Mouse (Mus musculus): ENCODE results near the gene Tnfrsf8. TPM values are rescaled to one million over a fixed set of nuclear protein-coding genes. Genes with fewer than 3 reads are reported as not detected.
"Not testable (repeated sequence)": the region's sequence is repeated elsewhere in the genome, so short reads cannot be mapped to it uniquely, and the experiment has no call there.

Tnfrsf8 gene
- 1.3 and 4.3 TPM in 2 replicates for polyA plus RNA-seq (2015; fragmentation: Nextera tagmentation; extraction: Ambion mirVana)

GRCm38 (mm10) chr4:145314836-145315467 lies at the start of gene Tnfrsf8:
Gene Tnfrsf8, minus strand, starts transcription at chr4:145315164.
- H3K36me3 ChIP-seq (ENCODE audit: control insufficient read depth, insufficient read depth): no peaks in the 10 kb centered on the region
- H3K4me3 ChIP-seq (ENCODE audit: low read length): peak within 1 kb of the TSS; percentile 22; the same call in 1 of the 2 replicates
- peak; percentile 53 for ATAC-seq (replicated peaks; ENCODE audit: extremely low read depth, insufficient read depth, low FRiP score)
- H3K9me3 ChIP-seq (replicated peaks; ENCODE audit: control insufficient read depth, low read length): no peaks in the 10 kb centered on the region
- no peak within 1 kb of the TSS for H3K4me2 ChIP-seq (ENCODE audit: low read depth, low read length)
- WGBS: 3% methylated on average over 24 of the region's 24 CpGs
- H3K27me3 ChIP-seq (ENCODE audit: control insufficient read depth, insufficient read depth, low read length): peaks cover 19% of the 10 kb centered on the region
- H3K27ac ChIP-seq (ENCODE audit: low read length): no peak within 1 kb of the TSS
- no peak within 1 kb of the TSS for H3K9ac ChIP-seq (ENCODE audit: low read length)
- no peaks in the 10 kb centered on the region for H3K4me1 ChIP-seq (ENCODE audit: control insufficient read depth, insufficient read depth, low read length)

GRCm38 (mm10) chr4:145361635-145362034 lies 46.7 kb upstream of the Tnfrsf8 start:
- not testable (repeated sequence) for H3K9ac ChIP-seq (ENCODE audit: low read length); H3K9me3 ChIP-seq (replicated peaks; ENCODE audit: control insufficient read depth, low read length); H3K27me3 ChIP-seq (ENCODE audit: control insufficient read depth, insufficient read depth, low read length); H3K4me2 ChIP-seq (ENCODE audit: low read depth, low read length); H3K27ac ChIP-seq (ENCODE audit: low read length); H3K36me3 ChIP-seq (ENCODE audit: control insufficient read depth, insufficient read depth); H3K4me1 ChIP-seq (ENCODE audit: control insufficient read depth, insufficient read depth, low read length); H3K4me3 ChIP-seq (ENCODE audit: low read length); ATAC-seq (replicated peaks; ENCODE audit: extremely low read depth, insufficient read depth, low FRiP score)

- no peak overlapping the region for H3K9ac ChIP-seq (ENCODE audit: low read length)
- no peaks in the 10 kb centered on the region for H3K9me3 ChIP-seq (replicated peaks; ENCODE audit: control insufficient read depth, low read length)
- H3K36me3 ChIP-seq (ENCODE audit: control insufficient read depth, insufficient read depth): no peaks in the 10 kb centered on the region
- peak overlapping the region; percentile 5; the same call in 1 of the 2 replicates for H3K4me3 ChIP-seq (ENCODE audit: low read length)
- WGBS: 5% methylated on average over 12 of the region's 12 CpGs
- peak overlapping the region; percentile 41 for H3K4me2 ChIP-seq (ENCODE audit: low read depth, low read length)
- H3K27me3 ChIP-seq (ENCODE audit: control insufficient read depth, insufficient read depth, low read length): no peaks in the 10 kb centered on the region
- peak; percentile 37; the same call in 1 of the 2 replicates for ATAC-seq (replicated peaks; ENCODE audit: extremely low read depth, insufficient read depth, low FRiP score)
- no peak overlapping the region for H3K27ac ChIP-seq (ENCODE audit: low read length)
- H3K4me1 ChIP-seq (ENCODE audit: control insufficient read depth, insufficient read depth, low read length): no peaks in the 10 kb centered on the region
These were observed 46.1 kb upstream of the Tnfrsf8 start for GRCm38 (mm10) chr4:145361065-145361464.

GRCm38 (mm10) chr4:145360567-145360966 lies 45.6 kb upstream of the Tnfrsf8 start:
- WGBS: 47% methylated on average over 1 of the region's 1 CpGs
- no peaks in the 10 kb centered on the region for H3K9me3 ChIP-seq (replicated peaks; ENCODE audit: control insufficient read depth, low read length)
- no peaks in the 10 kb centered on the region for H3K4me1 ChIP-seq (ENCODE audit: control insufficient read depth, insufficient read depth, low read length)
- no peak overlapping the region for H3K27ac ChIP-seq (ENCODE audit: low read length)
- H3K4me2 ChIP-seq (ENCODE audit: low read depth, low read length): peak overlapping the region; percentile 41; the same call in 1 of the 2 replicates
- H3K9ac ChIP-seq (ENCODE audit: low read length): no peak overlapping the region
- H3K27me3 ChIP-seq (ENCODE audit: control insufficient read depth, insufficient read depth, low read length): no peaks in the 10 kb centered on the region
- no peak overlapping the region for H3K4me3 ChIP-seq (ENCODE audit: low read length)
- ATAC-seq (replicated peaks; ENCODE audit: extremely low read depth, insufficient read depth, low FRiP score): no peak
- H3K36me3 ChIP-seq (ENCODE audit: control insufficient read depth, insufficient read depth): no peaks in the 10 kb centered on the region

GRCm38 (mm10) chr4:145356234-145356633 lies 41.3 kb upstream of the Tnfrsf8 start:
- no peak overlapping the region for H3K27ac ChIP-seq (ENCODE audit: low read length)
- H3K36me3 ChIP-seq (ENCODE audit: control insufficient read depth, insufficient read depth): no peaks in the 10 kb centered on the region
- H3K4me3 ChIP-seq (ENCODE audit: low read length): no peak overlapping the region
- no peaks in the 10 kb centered on the region for H3K4me1 ChIP-seq (ENCODE audit: control insufficient read depth, insufficient read depth, low read length)
- H3K9ac ChIP-seq (ENCODE audit: low read length): no peak overlapping the region
- no peaks in the 10 kb centered on the region for H3K27me3 ChIP-seq (ENCODE audit: control insufficient read depth, insufficient read depth, low read length)
- H3K9me3 ChIP-seq (replicated peaks; ENCODE audit: control insufficient read depth, low read length): no peaks in the 10 kb centered on the region
- ATAC-seq (replicated peaks; ENCODE audit: extremely low read depth, insufficient read depth, low FRiP score): no peak
- no peak overlapping the region for H3K4me2 ChIP-seq (ENCODE audit: low read depth, low read length)

GRCm38 (mm10) chr4:145353855-145354254 lies 38.9 kb upstream of the Tnfrsf8 start:
- Histone ChIP-seq H3K4me2 (ENCODE audit: low read depth, low read length) (no peak overlapping the region), H3K4me3 (ENCODE audit: low read length) (no peak overlapping the region), H3K9ac (ENCODE audit: low read length) (no peak overlapping the region), H3K36me3 (ENCODE audit: control insufficient read depth, insufficient read depth) (no peaks in the 10 kb centered on the region), H3K4me1 (ENCODE audit: control insufficient read depth, insufficient read depth, low read length) (no peaks in the 10 kb centered on the region), H3K9me3 (replicated peaks; ENCODE audit: control insufficient read depth, low read length) (peaks cover 4% of the 10 kb centered on the region; the same call in 1 of the 2 replicates), H3K27ac (ENCODE audit: low read length) (no peak overlapping the region), H3K27me3 (ENCODE audit: control insufficient read depth, insufficient read depth, low read length) (no peaks in the 10 kb centered on the region)
- 37% methylated on average over 2 of the region's 2 CpGs for WGBS
- no peak for ATAC-seq (replicated peaks; ENCODE audit: extremely low read depth, insufficient read depth, low FRiP score)

GRCm38 (mm10) chr4:145344948-145345347 lies 30.0 kb upstream of the Tnfrsf8 start:
- no peak overlapping the region for H3K4me3 ChIP-seq (ENCODE audit: low read length)
- no peaks in the 10 kb centered on the region for H3K36me3 ChIP-seq (ENCODE audit: control insufficient read depth, insufficient read depth)
- no peaks in the 10 kb centered on the region for H3K4me1 ChIP-seq (ENCODE audit: control insufficient read depth, insufficient read depth, low read length)
- WGBS: 88% methylated on average over 1 of the region's 1 CpGs
- H3K9ac ChIP-seq (ENCODE audit: low read length): no peak overlapping the region
- ATAC-seq (replicated peaks; ENCODE audit: extremely low read depth, insufficient read depth, low FRiP score): no peak
- no peaks in the 10 kb centered on the region for H3K27me3 ChIP-seq (ENCODE audit: control insufficient read depth, insufficient read depth, low read length)
- no peak overlapping the region for H3K4me2 ChIP-seq (ENCODE audit: low read depth, low read length)
- H3K27ac ChIP-seq (ENCODE audit: low read length): no peak overlapping the region
- H3K9me3 ChIP-seq (replicated peaks; ENCODE audit: control insufficient read depth, low read length): peaks cover 4% of the 10 kb centered on the region; the same call in 1 of the 2 replicates

GRCm38 (mm10) chr4:145341879-145342809 lies 27.2 kb upstream of the Tnfrsf8 start:
- Histone ChIP-seq H3K4me2 (ENCODE audit: low read depth, low read length) (no peak overlapping the region), H3K27me3 (ENCODE audit: control insufficient read depth, insufficient read depth, low read length) (no peaks in the 10 kb centered on the region), H3K9ac (ENCODE audit: low read length) (no peak overlapping the region), H3K9me3 (replicated peaks; ENCODE audit: control insufficient read depth, low read length) (no peaks in the 10 kb centered on the region), H3K4me3 (ENCODE audit: low read length) (no peak overlapping the region), H3K27ac (ENCODE audit: low read length) (no peak overlapping the region), H3K4me1 (ENCODE audit: control insufficient read depth, insufficient read depth, low read length) (no peaks in the 10 kb centered on the region), H3K36me3 (ENCODE audit: control insufficient read depth, insufficient read depth) (no peaks in the 10 kb centered on the region)
- 69% methylated on average over 6 of the region's 6 CpGs for WGBS
- ATAC-seq (replicated peaks; ENCODE audit: extremely low read depth, insufficient read depth, low FRiP score): peak; percentile 74
